Mouse (Mus musculus) liver, embryonic 14.5 days (tissue): ENCODE results near the gene Cdiptos. TPM values are rescaled to one million over a fixed set of nuclear protein-coding genes. Genes with fewer than 3 reads are reported as not detected.
A peak's percentile ranks its signal among the peaks of the same experiment; 100 is the strongest.

Experiments
- ATAC-seq: fragments of 200-750 bp; cut with Nextera tagmentation; 2 replicates; pipeline ENCODE4 v1.8.0; 2017; ENCODE audit warnings: moderate number of reproducible peaks, mild to moderate bottlenecking, moderate library complexity; ENCODE audit not compliant: insufficient read depth
- DNase-seq, 3 experiments: peaks; one replicate each; pipeline ENCODE4 v3.0.0-alpha.2; 2012 to 2013; ENCODE audit warnings: low read depth in 3 of 3, low spot score in 3 of 3
- H3K27ac ChIP-seq: fragments of 300-500 bp; sonication (generic); 2 replicates; pipeline ENCODE4 v1.5.1; 2014; ENCODE audit warnings: moderate library complexity, mild to moderate bottlenecking, control low read depth, inconsistent platforms
- H3K27me3 ChIP-seq: fragments of 300-500 bp; sonication (generic); 2 replicates; pipeline ENCODE4 v1.6.1; 2014; ENCODE audit warnings: mild to moderate bottlenecking, low read length, moderate library complexity; ENCODE audit not compliant: control insufficient read depth, insufficient read depth
- H3K36me3 ChIP-seq: fragments of 300-500 bp; sonication (generic); replicated peaks from 2 replicates; pipeline ENCODE4 v1.6.1; 2014; ENCODE audit warnings: low read depth; ENCODE audit not compliant: control insufficient read depth, insufficient read depth
- H3K4me1 ChIP-seq, 2 experiments: fragments of 200-500 bp in 1 of 2; fragments of 300-500 bp in 1 of 2; sonication (generic) in 1 of 2; replicated peaks; 2 replicates each; pipeline ENCODE4 v1.6.1; 2012 to 2014; ENCODE audit warnings: antibody characterized with exemption in 1 of 2, inconsistent platforms in 1 of 2, low read length in 1 of 2; ENCODE audit not compliant: control insufficient read depth in 2 of 2, insufficient read depth in 2 of 2
- H3K4me2 ChIP-seq: fragments of 300-500 bp; sonication (generic); 2 replicates; pipeline ENCODE4 v1.6.1; 2014; ENCODE audit warnings: low read depth, mild to moderate bottlenecking, control low read depth, moderate library complexity
- H3K4me3 ChIP-seq, 2 experiments: fragments of 200-500 bp in 1 of 2; fragments of 300-500 bp in 1 of 2; sonication (generic) in 1 of 2; 2 replicates each; pipeline ENCODE4 v1.5.1; 2012 to 2014; ENCODE audit warnings: low read depth in 2 of 2, low read length in 2 of 2, mild to moderate bottlenecking in 2 of 2, control low read depth in 1 of 2, inconsistent platforms in 1 of 2, moderate library complexity in 1 of 2; ENCODE audit not compliant: insufficient read depth in 1 of 2
- H3K9ac ChIP-seq: fragments of 300-500 bp; sonication (generic); replicated peaks from 2 replicates; pipeline ENCODE4 v1.6.1; 2014; ENCODE audit warnings: mild to moderate bottlenecking, control low read depth, moderate library complexity
- H3K9me3 ChIP-seq: fragments of 300-500 bp; sonication (generic); 2 replicates; pipeline ENCODE4 v1.6.1; 2016; ENCODE audit warnings: low read length, mixed read lengths; ENCODE audit not compliant: control insufficient read depth
- CTCF ChIP-seq: IDR thresholded peaks from 2 replicates; pipeline ENCODE4 v1.5.1; 2016; ENCODE audit warnings: antibody characterized with exemption, low read depth, control low read depth
- EP300 ChIP-seq: IDR thresholded peaks from 2 replicates; pipeline ENCODE4 v1.6.1; 2016; ENCODE audit warnings: antibody characterized with exemption, low read depth
- WGBS: fragments of 180-500 bp; shearing (Covaris S2); extraction: QIAGEN DNeasy Blood & Tissue Kit; methylation state at CpG from one replicate; pipeline ENCODE4 v1.1.7; 2014; ENCODE audit not compliant: insufficient replicate concordance; 5-methylcytosine and 5-hydroxymethylcytosine counted together
- polyA plus RNA-seq, 2 experiments: library from polyadenylated mRNA; depleted of rRNA in 1 of 2; stranded (reverse) in 1 of 2; unstranded in 1 of 2; fragments of >200 nt; fragmentation: Nextera tagmentation in 1 of 2; extraction: Ambion mirVana in 1 of 2; gene quantifications; 2 replicates each; pipeline versions ENCODE4 v1.2.1 to v1.2.3; 2012 to 2014

The Cdiptos gene
- polyA plus RNA-seq, 2 experiments: 0.18 to 0.20 TPM

GRCm38 (mm10) chr7:127011051-127011450, 35.2 kb upstream of the Cdiptos start:
- DNase-seq: no peak
- Histone ChIP-seq H3K4me1 (peaks cover 19 to 33% of the 10 kb centered on the region in 2 experiments), H3K36me3 (peaks cover 5% of the 10 kb centered on the region), H3K27me3 (no peaks in the 10 kb centered on the region), H3K4me3 (no peak overlapping the region), H3K4me2 (no peak overlapping the region), H3K9me3 (no peaks in the 10 kb centered on the region), H3K27ac (no peak overlapping the region), H3K9ac (no peak overlapping the region)
- TF ChIP-seq EP300 (no peak), CTCF (no peak)
- ATAC-seq: no peak
- WGBS: 87% methylated on average over 2 of the region's 2 CpGs

DNA sequence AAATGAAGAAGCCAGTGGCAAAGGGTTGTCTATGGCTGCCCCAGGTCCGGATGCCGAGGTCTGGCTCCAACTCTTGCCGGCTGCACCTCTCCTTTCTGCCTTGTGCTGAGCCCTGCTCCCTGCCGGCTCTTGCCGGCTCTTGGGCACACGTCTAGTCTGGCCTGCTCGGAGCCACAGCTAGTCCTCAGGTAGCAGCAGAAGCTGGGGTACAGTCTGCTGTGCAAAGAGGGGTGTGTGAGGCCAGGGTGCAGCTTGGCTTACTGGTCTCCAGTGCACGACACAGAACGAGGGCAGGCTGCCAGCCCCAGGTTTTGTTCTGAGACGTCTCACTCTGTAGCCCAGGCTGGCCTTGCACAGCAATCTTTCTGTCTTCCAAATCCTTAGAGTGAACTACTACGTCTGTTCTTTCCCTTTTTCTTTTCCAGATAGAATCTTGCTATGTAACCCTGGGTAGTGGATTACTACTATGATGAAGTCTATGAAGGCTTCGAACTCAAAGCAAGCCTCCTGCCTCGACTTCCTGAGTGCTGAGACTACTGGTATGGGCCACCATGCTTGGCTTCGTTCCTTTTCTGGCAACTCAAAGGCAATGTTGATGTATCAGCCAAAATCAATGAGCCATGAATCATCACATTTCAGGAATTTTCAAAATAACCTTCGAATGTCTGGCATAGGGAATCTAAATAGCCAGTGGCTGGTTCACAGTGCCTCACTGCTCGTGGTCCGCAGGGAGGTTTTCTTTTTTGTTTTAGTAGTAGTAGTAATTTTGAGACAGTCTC, 33.6 kb upstream of the Cdiptos start:
- TF ChIP-seq EP300: no peak
- TF ChIP-seq CTCF: no peak
- Histone ChIP-seq H3K4me2 (peak overlapping the region; percentile 60), H3K4me3 (no peak overlapping the region), H3K36me3 (peaks cover 3% of the 10 kb centered on the region; the same call in 1 of the 2 replicates), H3K9me3 (no peaks in the 10 kb centered on the region), H3K27me3 (no peaks in the 10 kb centered on the region), H3K9ac (no peak overlapping the region; the same call in 1 of the 2 replicates), H3K4me1 (peaks cover 19 to 26% of the 10 kb centered on the region in 2 experiments), H3K27ac (peak overlapping the region; percentile 94)
- DNase-seq: no peak
- no peak for ATAC-seq
- WGBS: 74% methylated on average over 17 of the region's 17 CpGs

GRCm38 (mm10) chr7:127008239-127009019, 32.5 kb upstream of the Cdiptos start:
- DNase-seq (peak; percentile 66 to 76 (median 69)), ATAC-seq (peak; percentile 95)
- H3K9ac ChIP-seq: peak overlapping the region; percentile 65
- H3K4me1 ChIP-seq: peaks cover 19 to 22% of the 10 kb centered on the region in 2 experiments
- peak overlapping the region; percentile 94 for H3K27ac ChIP-seq
- H3K4me3 ChIP-seq: no peak overlapping the region
- no peak for TF ChIP-seq CTCF
- TF ChIP-seq EP300: no peak
- H3K27me3 ChIP-seq: no peaks in the 10 kb centered on the region
- H3K9me3 ChIP-seq: no peaks in the 10 kb centered on the region
- peaks cover 3% of the 10 kb centered on the region; the same call in 1 of the 2 replicates for H3K36me3 ChIP-seq
- peak overlapping the region; percentile 60 for H3K4me2 ChIP-seq
- 32% methylated on average over 9 of the region's 9 CpGs for WGBS

DNA sequence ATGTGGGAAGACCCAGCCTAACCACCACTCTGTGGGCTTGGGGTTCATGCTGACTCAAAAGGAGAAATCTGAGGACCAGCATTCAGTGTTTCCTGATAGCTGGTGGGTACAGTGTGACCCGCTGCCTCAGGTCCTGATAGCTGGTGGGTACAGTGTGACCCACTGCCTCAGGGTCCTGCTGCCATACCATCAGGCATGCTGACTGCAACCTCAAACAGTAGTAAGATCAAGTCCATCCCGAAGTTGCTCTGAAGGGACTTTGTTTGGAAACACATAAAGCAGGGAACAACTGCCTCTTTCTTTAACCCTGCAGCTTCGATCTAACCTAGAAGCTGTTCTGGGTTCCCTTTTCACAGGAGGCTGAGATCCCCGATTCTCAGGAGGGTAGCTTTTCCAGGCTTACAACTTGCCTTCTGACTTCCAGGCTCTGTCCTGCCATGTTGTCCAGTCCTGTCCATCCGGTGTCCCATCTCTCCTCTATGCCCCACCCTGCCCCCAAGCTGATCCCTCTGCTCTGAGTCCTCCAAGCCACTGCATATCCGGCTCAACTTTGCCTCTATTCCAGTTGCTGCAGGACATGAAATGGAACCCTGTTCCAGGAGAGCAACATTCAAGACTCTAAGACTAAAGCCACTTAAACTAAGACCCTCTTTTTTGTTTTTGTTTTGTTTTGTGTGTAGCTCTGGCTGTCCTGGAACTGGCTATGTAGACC, 31.6 kb upstream of the Cdiptos start:
- 76% methylated on average over 6 of the region's 6 CpGs for WGBS
- Histone ChIP-seq H3K27me3 (no peaks in the 10 kb centered on the region), H3K36me3 (peaks cover 3% of the 10 kb centered on the region; the same call in 1 of the 2 replicates), H3K9me3 (no peaks in the 10 kb centered on the region), H3K4me1 (peaks cover 19 to 22% of the 10 kb centered on the region in 2 experiments), H3K9ac (no peak overlapping the region; the same call in 1 of the 2 replicates), H3K27ac (no peak overlapping the region), H3K4me2 (no peak overlapping the region), H3K4me3 (no peak overlapping the region)
- TF ChIP-seq CTCF: no peak
- no peak for TF ChIP-seq EP300
- ATAC-seq (no peak), DNase-seq (no peak)
